Mouse (Mus musculus) ES-Bruce4 (cell line): ENCODE measurements around the gene Pxdn. TPM values are rescaled to one million over a fixed set of nuclear protein-coding genes. Genes with fewer than 3 reads are reported as not detected.

ENCODE experiments used
- H3K27ac ChIP-seq: 2 replicates; pipeline ENCODE4 v1.5.1; 2012; ENCODE audit warnings: low read length, inconsistent platforms; ENCODE audit not compliant: insufficient read depth
- H3K27me3 ChIP-seq: 2 replicates; pipeline ENCODE4 v1.6.1; 2012; ENCODE audit warnings: mild to moderate bottlenecking, low read length, inconsistent platforms; ENCODE audit not compliant: control insufficient read depth, poor library complexity, insufficient read depth, severe bottlenecking
- H3K36me3 ChIP-seq: 2 replicates; pipeline ENCODE4 v1.6.1; 2012; ENCODE audit warnings: inconsistent platforms, mild to moderate bottlenecking, low read length, moderate library complexity; ENCODE audit not compliant: control insufficient read depth, poor library complexity, insufficient read depth, severe bottlenecking
- H3K4me1 ChIP-seq: one replicate; pipeline ENCODE4 v1.8.1; 2011; ENCODE audit warnings: low read length; ENCODE audit not compliant: control insufficient read depth, insufficient read depth
- H3K4me3 ChIP-seq: 2 replicates; pipeline ENCODE4 v1.5.1; 2011; ENCODE audit warnings: low read depth, mild to moderate bottlenecking, low read length
- H3K9ac ChIP-seq: 2 replicates; pipeline ENCODE4 v1.6.1; 2012; ENCODE audit warnings: low read depth, mild to moderate bottlenecking, inconsistent platforms; ENCODE audit not compliant: poor library complexity, severe bottlenecking
- H3K9me3 ChIP-seq: replicated peaks from 2 replicates; pipeline ENCODE4 v1.6.1; 2012; ENCODE audit warnings: mild to moderate bottlenecking, low read length, inconsistent platforms; ENCODE audit not compliant: control insufficient read depth, poor library complexity, insufficient read depth, severe bottlenecking
- CTCF ChIP-seq: IDR thresholded peaks from one replicate; pipeline ENCODE4 v1.8.1; 2011; ENCODE audit warnings: low read depth, low read length
- EP300 ChIP-seq: IDR thresholded peaks from 2 replicates; pipeline ENCODE4 v1.6.1; 2011; ENCODE audit warnings: low read depth, low read length; ENCODE audit not compliant: insufficient read depth
- POLR2A ChIP-seq: IDR thresholded peaks from one replicate; pipeline ENCODE4 v1.8.1; 2011; ENCODE audit warnings: low read length; ENCODE audit not compliant: insufficient read depth
- polyA plus RNA-seq: library from polyadenylated mRNA; stranded (reverse); fragments of >200 nt; gene quantifications from 2 replicates; pipeline ENCODE4 v1.2.4, GENCODE M21; 2011; ENCODE audit warnings: low read depth; ENCODE audit not compliant: missing spikeins, insufficient read depth, insufficient read length

Gene Pxdn
- polyA plus RNA-seq, 1 experiment, result 44.4 TPM

DNA sequence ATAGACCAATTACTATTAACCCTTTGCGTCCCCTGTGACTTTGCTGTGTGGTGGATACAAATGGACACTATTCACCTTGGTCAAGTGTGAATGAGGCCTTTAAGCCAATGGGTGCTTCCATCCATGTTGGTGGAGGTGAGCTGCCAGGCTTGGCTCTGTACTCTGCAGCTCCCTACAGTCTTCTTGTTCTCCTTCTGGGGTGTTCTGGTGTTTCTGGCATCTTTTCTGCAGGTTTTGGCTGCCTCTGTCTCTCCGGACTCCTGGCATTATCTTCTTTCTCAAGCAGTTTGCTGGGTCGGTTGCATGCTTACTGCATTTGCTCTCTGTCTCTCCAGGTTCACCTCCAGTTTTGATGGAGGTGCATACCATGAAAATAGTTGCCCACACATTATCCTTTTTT lies 7.2 kb downstream of the Pxdn start:
- no peaks in the 10 kb centered on the region; the same call in 1 of the 2 replicates for H3K27me3 ChIP-seq
- no peaks in the 10 kb centered on the region for H3K4me1 ChIP-seq
- H3K27ac ChIP-seq, result no peak overlapping the region
- no peak overlapping the region for H3K4me3 ChIP-seq
- H3K9ac ChIP-seq, result no peak overlapping the region
- no peaks in the 10 kb centered on the region for H3K36me3 ChIP-seq
- H3K9me3 ChIP-seq, result no peaks in the 10 kb centered on the region
- no peak for TF ChIP-seq EP300
- no peak for TF ChIP-seq POLR2A
- no peak for TF ChIP-seq CTCF

DNA sequence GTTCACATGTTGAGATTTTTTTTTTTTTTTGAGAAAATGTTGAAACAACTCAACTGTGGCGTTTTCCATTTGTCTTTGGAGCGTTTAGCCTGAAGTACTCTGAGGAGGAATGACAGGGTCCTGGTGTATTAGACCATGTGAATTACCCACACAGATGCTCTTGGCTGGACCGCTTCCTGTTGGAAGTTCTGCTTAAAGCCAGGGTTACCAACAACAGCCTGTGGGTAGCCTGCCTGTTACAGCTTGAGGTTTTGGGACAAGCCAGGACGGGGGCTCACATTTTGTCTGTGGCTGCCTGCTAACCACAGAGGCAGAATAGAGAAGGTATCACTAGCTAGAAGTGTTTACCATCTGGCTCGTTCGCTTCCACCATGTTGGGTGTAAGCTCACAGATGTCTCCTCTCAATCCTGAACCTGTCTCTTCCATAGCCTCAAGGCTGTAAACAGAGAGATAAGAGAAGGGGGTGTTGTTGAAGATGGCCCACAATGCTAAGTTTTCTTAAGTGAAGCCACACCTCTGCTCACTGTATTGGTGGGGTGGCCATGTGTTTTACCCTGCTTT lies 7.9 kb downstream of the Pxdn start:
- Histone ChIP-seq H3K27ac (no peak overlapping the region), H3K36me3 (no peaks in the 10 kb centered on the region), H3K9me3 (no peaks in the 10 kb centered on the region), H3K9ac (no peak overlapping the region), H3K4me1 (no peaks in the 10 kb centered on the region), H3K4me3 (no peak overlapping the region), H3K27me3 (no peaks in the 10 kb centered on the region; the same call in 1 of the 2 replicates)
- TF ChIP-seq CTCF (no peak), POLR2A (no peak), EP300 (no peak)

DNA sequence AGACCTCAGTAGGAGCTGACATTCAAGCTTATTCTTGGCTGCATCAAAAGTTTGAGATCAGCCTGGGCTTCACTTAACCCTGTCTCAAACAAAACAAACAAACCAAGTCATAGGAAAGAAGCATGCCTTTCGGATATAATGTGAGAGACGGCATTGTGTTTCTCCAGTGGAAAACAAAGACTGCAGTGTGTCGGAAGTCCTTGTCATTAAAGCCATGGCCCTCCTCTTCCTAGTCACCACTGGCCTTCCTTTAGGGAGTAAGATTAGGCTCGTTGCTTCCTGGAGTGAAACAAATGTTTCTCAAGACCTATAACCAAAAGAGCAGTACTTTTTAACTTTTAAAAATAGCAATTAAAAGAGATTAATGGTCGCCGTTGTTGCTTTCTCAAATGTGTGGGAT lies 13.6 kb downstream of the Pxdn start:
- no peak overlapping the region for H3K4me3 ChIP-seq
- no peaks in the 10 kb centered on the region for H3K36me3 ChIP-seq
- H3K4me1 ChIP-seq, result no peaks in the 10 kb centered on the region
- no peak overlapping the region for H3K27ac ChIP-seq
- no peak overlapping the region for H3K9ac ChIP-seq
- TF ChIP-seq POLR2A (no peak), EP300 (no peak), CTCF (no peak)
- H3K27me3 ChIP-seq, result no peaks in the 10 kb centered on the region; the same call in 1 of the 2 replicates
- no peaks in the 10 kb centered on the region for H3K9me3 ChIP-seq

DNA sequence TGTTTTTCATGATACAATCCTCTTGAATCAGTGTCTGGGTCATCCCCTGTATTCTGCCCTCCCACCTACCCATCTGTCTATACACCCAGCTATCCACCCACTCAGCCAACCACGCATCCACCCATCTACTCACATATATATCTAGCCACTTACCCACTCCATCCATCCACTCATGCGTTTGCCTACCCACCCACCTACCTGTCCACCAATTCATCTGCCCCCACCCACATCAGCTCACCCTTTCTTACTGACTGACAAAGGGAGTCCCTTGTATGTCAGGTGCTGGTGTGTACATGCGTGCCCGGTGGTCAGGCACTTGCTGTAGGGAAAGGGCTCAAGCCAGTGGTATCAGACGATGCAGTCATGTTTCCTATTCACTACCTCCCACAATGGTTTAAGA lies 14.1 kb downstream of the Pxdn start:
- H3K36me3 ChIP-seq, result no peaks in the 10 kb centered on the region
- no peak overlapping the region for H3K9ac ChIP-seq
- no peaks in the 10 kb centered on the region for H3K9me3 ChIP-seq
- TF ChIP-seq EP300, result no peak
- no peak for TF ChIP-seq CTCF
- no peak for TF ChIP-seq POLR2A
- H3K27ac ChIP-seq, result no peak overlapping the region
- no peaks in the 10 kb centered on the region for H3K4me1 ChIP-seq
- no peaks in the 10 kb centered on the region for H3K27me3 ChIP-seq
- H3K4me3 ChIP-seq, result no peak overlapping the region

DNA sequence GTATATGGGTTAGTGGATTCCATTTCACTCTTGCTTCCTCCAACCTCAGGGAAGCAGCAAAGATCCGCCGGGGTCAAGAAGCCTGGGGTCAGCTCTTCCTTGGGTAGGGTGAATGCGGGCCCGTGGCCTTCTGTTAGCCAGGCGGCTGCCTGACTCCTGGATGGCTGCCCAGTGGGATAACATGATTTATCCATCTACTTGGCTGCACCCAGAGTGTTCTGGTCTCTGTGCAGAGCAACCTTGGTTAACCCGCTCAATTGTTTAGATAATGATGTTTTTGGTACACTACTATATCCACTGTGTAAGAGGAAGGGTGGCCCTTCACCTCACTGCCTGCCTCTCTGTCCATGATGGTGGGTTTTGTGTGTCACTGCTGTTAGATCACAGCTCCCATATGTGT lies 14.7 kb downstream of the Pxdn start:
- Histone ChIP-seq H3K9ac (no peak overlapping the region), H3K4me3 (no peak overlapping the region), H3K9me3 (no peaks in the 10 kb centered on the region), H3K36me3 (no peaks in the 10 kb centered on the region), H3K4me1 (no peaks in the 10 kb centered on the region), H3K27ac (no peak overlapping the region), H3K27me3 (no peaks in the 10 kb centered on the region)
- TF ChIP-seq CTCF, result no peak
- no peak for TF ChIP-seq POLR2A
- TF ChIP-seq EP300, result no peak

DNA sequence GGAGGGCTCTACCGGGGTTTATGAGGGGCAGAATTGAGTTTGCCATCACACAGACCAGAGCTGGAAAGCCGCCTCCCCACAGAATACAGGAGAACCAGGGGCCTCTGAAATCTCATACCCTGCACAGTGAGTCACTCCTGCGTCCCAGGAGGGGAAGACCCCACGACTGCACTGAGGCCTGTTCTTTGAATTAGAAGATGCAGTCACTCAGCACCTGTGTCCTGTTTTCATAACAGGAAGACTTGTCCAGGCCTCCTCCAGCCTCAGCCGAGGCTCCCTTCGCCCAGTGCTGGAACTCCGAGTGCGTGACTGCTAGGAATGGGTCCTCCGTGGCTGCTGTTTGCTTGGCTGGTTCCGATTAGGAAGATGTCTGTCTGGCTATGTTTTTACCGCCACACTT lies 16.6 kb downstream of the Pxdn start:
- Histone ChIP-seq H3K27ac (no peak overlapping the region), H3K4me3 (no peak overlapping the region), H3K9me3 (no peaks in the 10 kb centered on the region), H3K9ac (no peak overlapping the region), H3K36me3 (no peaks in the 10 kb centered on the region), H3K4me1 (no peaks in the 10 kb centered on the region), H3K27me3 (no peaks in the 10 kb centered on the region)
- no peak for TF ChIP-seq CTCF
- no peak for TF ChIP-seq EP300
- TF ChIP-seq POLR2A, result no peak
